Mouse (Mus musculus) kidney, embryonic 14.5 days (tissue): ENCODE data around the gene Etfrf1. TPM values are rescaled to one million over a fixed set of nuclear protein-coding genes. Genes with fewer than 3 reads are reported as not detected.

ENCODE experiments used
- ATAC-seq: fragments of 200-750 bp; cut with Nextera tagmentation; 2 replicates; pipeline ENCODE4 v1.8.0; 2017; ENCODE audit warnings: moderate number of reproducible peaks, mild to moderate bottlenecking, moderate TSS enrichment, moderate library complexity; ENCODE audit not compliant: low FRiP score, low TSS enrichment
- H3K27ac ChIP-seq: fragments of 300-500 bp; sonication (generic); 2 replicates; pipeline ENCODE4 v1.5.1; 2014; ENCODE audit warnings: low read depth, mild to moderate bottlenecking, low read length, moderate library complexity, mixed read lengths
- H3K27me3 ChIP-seq: fragments of 300-500 bp; sonication (generic); 2 replicates; pipeline ENCODE4 v1.6.1; 2014; ENCODE audit warnings: mild to moderate bottlenecking, low read length; ENCODE audit not compliant: control insufficient read depth, insufficient read depth
- H3K36me3 ChIP-seq: fragments of 300-500 bp; sonication (generic); 2 replicates; pipeline ENCODE4 v1.6.1; 2014; ENCODE audit warnings: low read length, mixed read lengths; ENCODE audit not compliant: control insufficient read depth, insufficient read depth
- H3K4me1 ChIP-seq: fragments of 300-500 bp; sonication (generic); 2 replicates; pipeline ENCODE4 v1.6.1; 2014; ENCODE audit warnings: low read length, mixed read lengths; ENCODE audit not compliant: control insufficient read depth, insufficient read depth
- H3K4me2 ChIP-seq: fragments of 300-500 bp; sonication (generic); replicated peaks from 2 replicates; pipeline ENCODE4 v1.6.1; 2014; ENCODE audit warnings: low read depth, mild to moderate bottlenecking, low read length
- H3K4me3 ChIP-seq: fragments of 300-500 bp; sonication (generic); 2 replicates; pipeline ENCODE4 v1.5.1; 2014; ENCODE audit warnings: mild to moderate bottlenecking, low read length
- H3K9ac ChIP-seq: fragments of 300-500 bp; sonication (generic); 2 replicates; pipeline ENCODE4 v1.6.1; 2014; ENCODE audit warnings: low read depth, mild to moderate bottlenecking, low read length, moderate library complexity
- H3K9me3 ChIP-seq: fragments of 300-500 bp; sonication (generic); 2 replicates; pipeline ENCODE4 v1.6.1; 2016; ENCODE audit warnings: low read length; ENCODE audit not compliant: control insufficient read depth
- WGBS: fragments of 180-500 bp; shearing (Covaris S2); extraction: QIAGEN DNeasy Blood & Tissue Kit; methylation state at CpG from one replicate; pipeline ENCODE4 v1.1.7; 2014; 5-methylcytosine and 5-hydroxymethylcytosine counted together
- polyA plus RNA-seq: library from polyadenylated mRNA; unstranded; fragments of >200 nt; fragmentation: Nextera tagmentation; extraction: Ambion mirVana; gene quantifications from 2 replicates; pipeline ENCODE4 v1.2.1, GENCODE M21; 2014

Gene Etfrf1
- polyA plus RNA-seq, 1 experiment from 2014 or later, result 39.2 TPM

DNA sequence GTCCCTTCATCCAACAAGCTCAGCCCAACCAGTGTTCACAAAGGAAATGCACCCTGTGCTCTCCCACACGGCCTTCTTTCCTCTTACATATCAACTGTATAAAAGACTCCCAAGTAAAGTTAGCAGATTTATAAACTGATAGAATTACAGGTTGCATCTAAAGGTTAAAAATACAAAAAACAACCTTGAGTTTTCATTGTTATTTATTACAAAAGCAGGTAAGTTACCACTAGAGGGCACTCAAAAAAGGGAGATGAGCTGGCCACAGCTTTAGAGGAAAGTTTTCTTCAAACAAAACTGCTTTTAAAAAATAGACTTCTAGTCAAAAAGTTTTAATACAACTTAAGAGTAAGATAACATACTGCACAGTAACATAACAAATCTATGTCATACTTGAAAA is 31.6 kb downstream of the Etfrf1 start:
- no peak overlapping the region for H3K27ac ChIP-seq
- H3K4me1 ChIP-seq, result peaks cover 4% of the 10 kb centered on the region; the same call in 1 of the 2 replicates
- peaks cover 23% of the 10 kb centered on the region for H3K36me3 ChIP-seq
- no peak for ATAC-seq
- no peak overlapping the region for H3K4me2 ChIP-seq
- H3K27me3 ChIP-seq, result no peaks in the 10 kb centered on the region
- WGBS, result 23% methylated on average over 1 of the region's 1 CpGs
- no peak overlapping the region for H3K4me3 ChIP-seq
- H3K9me3 ChIP-seq, result no peaks in the 10 kb centered on the region
- no peak overlapping the region for H3K9ac ChIP-seq

GRCm38 (mm10) chr6:145246841-145247240 is 35.9 kb downstream of the Etfrf1 start:
- H3K27me3 ChIP-seq, result no peaks in the 10 kb centered on the region
- no peak overlapping the region for H3K27ac ChIP-seq
- no peak for ATAC-seq
- H3K36me3 ChIP-seq, result peaks cover 15% of the 10 kb centered on the region; the same call in 1 of the 2 replicates
- H3K9ac ChIP-seq, result no peak overlapping the region
- peaks cover 9% of the 10 kb centered on the region; the same call in 1 of the 2 replicates for H3K4me1 ChIP-seq
- H3K9me3 ChIP-seq, result no peaks in the 10 kb centered on the region
- H3K4me2 ChIP-seq, result no peak overlapping the region
- 94% methylated on average over 5 of the region's 5 CpGs for WGBS
- H3K4me3 ChIP-seq, result no peak overlapping the region

GRCm38 (mm10) chr6:145247886-145248285 is 37.0 kb downstream of the Etfrf1 start:
- Histone ChIP-seq H3K4me1 (peaks cover 9% of the 10 kb centered on the region; the same call in 1 of the 2 replicates), H3K27ac (no peak overlapping the region), H3K9ac (no peak overlapping the region), H3K9me3 (no peaks in the 10 kb centered on the region), H3K4me3 (no peak overlapping the region), H3K27me3 (no peaks in the 10 kb centered on the region), H3K36me3 (peaks cover 15% of the 10 kb centered on the region; the same call in 1 of the 2 replicates), H3K4me2 (no peak overlapping the region; the same call in 1 of the 2 replicates)
- WGBS, result 64% methylated on average over 3 of the region's 3 CpGs
- ATAC-seq, result no peak

DNA sequence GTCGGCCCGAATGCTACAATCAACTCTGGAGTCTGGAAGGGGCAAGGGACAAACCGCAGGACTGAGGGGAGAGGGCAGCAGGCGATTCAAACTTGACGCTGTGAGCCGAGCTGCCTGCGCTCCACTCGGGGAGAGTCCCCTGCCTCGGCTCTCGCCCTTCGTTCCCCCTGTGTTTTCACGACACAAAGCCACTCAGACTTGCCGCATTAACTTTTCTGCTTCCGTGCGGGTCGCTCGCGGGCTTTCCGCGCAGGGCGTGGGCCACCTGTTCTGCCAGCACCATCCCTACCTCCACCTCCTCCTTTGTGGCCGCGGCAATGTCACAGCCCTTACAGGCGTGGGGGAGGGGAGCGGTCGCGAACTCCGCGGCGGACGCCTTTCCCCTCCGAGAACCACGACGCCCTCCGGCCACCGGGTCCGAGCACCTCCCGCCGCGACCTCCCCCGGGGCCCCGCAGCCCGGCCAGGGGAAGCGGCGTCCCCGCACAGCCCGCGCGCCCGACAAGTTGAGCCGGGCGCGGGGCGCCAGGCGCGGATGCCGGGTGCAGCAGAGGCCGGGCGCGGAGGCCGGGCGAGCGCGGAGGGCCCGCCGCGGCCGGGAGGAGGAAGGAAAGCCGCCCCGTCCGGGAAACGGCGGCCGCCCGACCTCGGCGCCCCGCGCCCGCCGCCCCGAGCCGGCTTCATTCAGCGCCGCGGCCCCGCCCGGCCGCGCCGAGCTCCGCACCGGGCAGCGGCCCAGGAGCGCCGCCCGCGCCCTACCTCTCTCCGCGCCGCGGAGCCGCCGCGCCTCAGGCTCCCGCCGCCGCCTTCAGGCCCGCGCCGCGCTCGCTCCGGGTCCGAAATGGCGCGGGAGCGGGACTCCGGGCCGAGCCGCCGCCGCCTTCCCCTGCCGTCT is 38.6 kb downstream of the Etfrf1 start:
- Histone ChIP-seq H3K9ac (peak overlapping the region; percentile 95), H3K9me3 (no peaks in the 10 kb centered on the region), H3K4me1 (peaks cover 9% of the 10 kb centered on the region; the same call in 1 of the 2 replicates), H3K4me3 (peak overlapping the region; percentile 95), H3K36me3 (peaks cover 11% of the 10 kb centered on the region; the same call in 1 of the 2 replicates), H3K27me3 (no peaks in the 10 kb centered on the region), H3K27ac (peak overlapping the region; percentile 69), H3K4me2 (peak overlapping the region; percentile 66)
- ATAC-seq, result peak; percentile 40
- under 1% methylated on average over 88 of the region's 124 CpGs for WGBS

DNA sequence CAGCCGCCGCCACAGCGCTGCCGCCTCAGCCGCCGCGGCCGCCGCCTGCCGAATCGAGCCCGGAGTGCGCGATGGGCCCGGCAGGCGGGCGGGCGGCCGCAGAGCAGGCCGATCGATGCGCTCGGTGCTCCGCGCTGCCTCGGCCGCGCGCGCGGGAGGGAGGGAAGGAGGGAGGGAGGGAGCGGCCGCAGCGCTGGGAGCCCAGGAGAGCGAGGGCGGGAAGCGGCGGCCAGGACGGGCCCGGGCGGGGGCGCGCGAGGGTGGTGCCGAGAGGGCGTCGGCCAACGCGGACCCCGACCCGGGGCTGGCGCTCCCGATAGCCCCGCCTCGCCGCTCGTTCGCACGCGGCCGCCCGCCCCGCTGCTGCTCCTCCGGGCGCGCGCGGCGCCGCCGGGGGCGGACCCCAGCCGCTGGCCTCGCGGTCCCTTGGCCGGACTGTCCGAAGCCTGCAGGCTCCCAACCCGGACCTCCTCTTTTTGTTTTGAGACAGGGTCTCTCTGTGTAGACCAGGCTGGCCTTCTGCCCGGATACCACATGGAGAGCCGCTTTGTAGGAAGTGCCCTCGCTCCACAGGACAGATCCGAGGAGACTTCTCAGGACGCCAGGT is 39.4 kb downstream of the Etfrf1 start, which contains the start of gene Kras:
TSS of gene Kras (minus strand) at position 55 of the 607 bp plus-strand sequence.
- peaks cover 9% of the 10 kb centered on the region; the same call in 1 of the 2 replicates for H3K4me1 ChIP-seq
- ATAC-seq, result peak; percentile 97
- H3K9me3 ChIP-seq, result no peaks in the 10 kb centered on the region
- no peaks in the 10 kb centered on the region for H3K27me3 ChIP-seq
- H3K27ac ChIP-seq, result peak within 1 kb of the TSS; percentile 69
- peak within 1 kb of the TSS; percentile 95 for H3K9ac ChIP-seq
- peak within 1 kb of the TSS; percentile 95 for H3K4me3 ChIP-seq
- H3K4me2 ChIP-seq, result peak within 1 kb of the TSS; percentile 74
- peaks cover 7% of the 10 kb centered on the region; the same call in 1 of the 2 replicates for H3K36me3 ChIP-seq
- WGBS, result under 1% methylated on average over 37 of the region's 83 CpGs

DNA sequence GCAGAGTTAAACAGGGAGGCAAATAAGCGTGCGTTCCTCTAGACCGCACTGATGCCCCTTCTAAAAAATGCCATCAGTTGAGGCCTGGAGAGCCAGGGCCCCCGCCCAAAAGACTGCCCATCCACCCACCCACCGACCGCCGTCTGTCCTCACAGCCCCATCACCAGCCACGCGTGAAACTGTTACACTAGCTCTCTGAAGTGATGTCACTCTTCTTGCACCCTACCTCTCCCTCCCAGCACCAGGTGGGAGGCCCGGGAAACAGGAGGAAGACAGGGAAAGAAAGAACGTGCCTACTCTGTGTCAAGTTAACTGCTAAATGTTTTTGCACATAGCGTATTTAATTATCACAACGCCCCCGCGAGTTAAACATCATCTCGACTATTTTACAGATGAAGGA is 39.9 kb downstream of the Etfrf1 start:
- Histone ChIP-seq H3K27ac (peak overlapping the region; percentile 69; the same call in 1 of the 2 replicates), H3K4me1 (peaks cover 9% of the 10 kb centered on the region; the same call in 1 of the 2 replicates), H3K4me2 (peak overlapping the region; percentile 74), H3K9ac (peak overlapping the region; percentile 95), H3K9me3 (no peaks in the 10 kb centered on the region), H3K4me3 (peak overlapping the region; percentile 95), H3K36me3 (peaks cover 7% of the 10 kb centered on the region; the same call in 1 of the 2 replicates), H3K27me3 (no peaks in the 10 kb centered on the region)
- 9% methylated on average over 16 of the region's 16 CpGs for WGBS
- ATAC-seq, result no peak; the same call in 1 of the 2 replicates

- WGBS, result 68% methylated on average over 13 of the region's 13 CpGs
- no peak overlapping the region for H3K9ac ChIP-seq
- no peak overlapping the region for H3K4me2 ChIP-seq
- H3K4me1 ChIP-seq, result no peaks in the 10 kb centered on the region
- no peaks in the 10 kb centered on the region for H3K36me3 ChIP-seq
- no peak overlapping the region for H3K4me3 ChIP-seq
- H3K27me3 ChIP-seq, result no peaks in the 10 kb centered on the region
- ATAC-seq, result peak; percentile 49; the same call in 1 of the 2 replicates
- no peaks in the 10 kb centered on the region for H3K9me3 ChIP-seq
- H3K27ac ChIP-seq, result no peak overlapping the region
These were observed 45.2 kb downstream of the Etfrf1 start for GRCm38 (mm10) chr6:145255952-145256700.

DNA sequence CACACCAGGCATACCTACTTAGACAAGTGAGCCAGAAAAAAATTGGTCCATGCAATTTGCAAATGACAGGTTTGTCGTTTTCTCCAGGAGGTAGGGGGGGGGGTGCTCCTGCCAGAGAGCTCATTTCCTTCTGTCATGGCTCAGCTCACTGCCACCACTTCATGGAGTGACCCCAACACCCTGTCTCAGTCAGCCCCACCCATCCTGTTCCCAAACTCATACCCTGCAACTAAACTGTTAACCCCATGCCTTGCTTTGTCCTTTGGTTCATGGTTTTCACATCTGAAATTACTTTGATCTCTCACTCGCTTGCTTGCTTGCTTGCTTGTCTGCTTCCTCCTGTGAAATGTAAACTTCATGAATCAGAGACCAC is 45.8 kb downstream of the Etfrf1 start:
- Histone ChIP-seq H3K27ac (no peak overlapping the region), H3K36me3 (no peaks in the 10 kb centered on the region), H3K9me3 (no peaks in the 10 kb centered on the region), H3K9ac (no peak overlapping the region), H3K4me1 (no peaks in the 10 kb centered on the region), H3K4me2 (no peak overlapping the region), H3K27me3 (no peaks in the 10 kb centered on the region), H3K4me3 (no peak overlapping the region)
- ATAC-seq, result no peak
- WGBS, result 21% methylated on average over 2 of the region's 2 CpGs
